Mouse (Mus musculus) retina, postnatal 1 day (tissue): Measurements from ENCODE around the gene Hgfac.

Experiments used
- DNase-seq: peaks from one replicate; pipeline ENCODE4 v3.0.0-alpha.2; 2012

Hgfac gene

DNA sequence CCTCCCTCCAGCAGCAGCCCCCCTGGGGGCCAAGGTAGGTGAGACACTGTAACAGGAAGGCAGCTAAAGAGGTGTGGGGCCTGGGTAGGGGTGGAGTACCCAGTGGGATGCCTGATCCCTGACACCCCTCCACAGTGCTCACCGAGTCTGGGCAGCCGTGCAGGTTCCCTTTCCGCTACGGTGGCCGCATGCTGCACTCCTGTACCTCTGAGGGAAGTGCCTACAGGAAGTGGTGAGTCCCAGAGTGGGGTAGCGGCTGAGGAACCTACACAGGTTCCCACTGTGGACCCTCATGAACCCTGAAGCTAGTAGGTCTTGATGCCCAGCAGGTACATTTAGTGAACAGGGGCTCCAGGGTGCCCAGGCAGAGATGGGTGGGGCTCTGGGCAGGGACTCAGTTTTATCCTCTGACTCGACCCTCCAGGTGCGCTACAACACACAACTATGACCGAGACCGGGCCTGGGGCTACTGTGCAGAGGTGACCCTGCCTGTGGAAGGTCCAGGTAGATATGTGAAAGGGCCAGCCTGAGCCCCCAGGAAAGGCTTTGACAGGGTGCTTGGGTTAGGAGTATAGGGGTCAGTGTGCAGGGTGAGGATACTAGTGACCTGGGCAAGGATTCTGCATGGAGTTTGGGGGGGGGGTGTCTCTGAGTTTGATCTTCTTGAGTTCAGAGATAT lies 1.3 kb downstream of the Hgfac start:
- no peak for DNase-seq

DNA sequence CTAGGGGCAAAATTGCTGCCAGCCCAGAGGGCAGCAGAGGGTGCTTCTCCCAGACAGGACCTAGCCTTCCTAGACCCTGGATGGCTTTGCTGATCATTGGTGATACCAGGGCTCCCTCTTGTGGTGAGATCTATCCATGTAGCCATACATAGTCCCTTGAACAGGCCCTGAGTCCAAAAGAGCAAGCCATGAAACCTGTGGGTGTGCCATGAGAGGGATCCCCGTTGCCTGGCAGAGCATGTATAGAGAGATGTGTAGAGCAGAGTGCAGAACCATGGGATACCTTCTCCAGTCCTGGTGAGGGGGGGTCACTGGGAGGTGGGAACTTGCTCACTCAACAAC lies 1.8 kb downstream of the Hgfac start:
- DNase-seq, result peak; percentile 89

DNA sequence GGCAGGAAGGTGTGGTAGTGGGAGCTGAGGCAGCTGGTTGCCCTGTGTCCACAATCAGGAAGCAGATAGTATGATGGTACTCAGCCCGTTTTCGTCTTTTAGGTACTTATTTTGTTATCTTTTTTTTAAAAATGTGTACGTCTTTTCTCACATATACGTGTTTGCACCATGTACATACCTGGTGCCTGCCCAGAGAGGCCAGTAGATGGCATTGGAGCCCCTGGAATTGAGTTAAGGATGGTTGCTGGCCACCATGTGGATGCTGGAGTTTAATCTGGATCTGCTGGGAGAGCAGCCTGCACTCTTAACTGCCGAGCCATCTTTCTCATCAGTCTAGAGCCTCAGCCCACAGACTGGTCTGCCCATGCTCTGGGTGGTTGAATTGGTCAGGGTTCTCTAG lies 9.2 kb downstream of the Hgfac start:
- DNase-seq, result no peak

DNA sequence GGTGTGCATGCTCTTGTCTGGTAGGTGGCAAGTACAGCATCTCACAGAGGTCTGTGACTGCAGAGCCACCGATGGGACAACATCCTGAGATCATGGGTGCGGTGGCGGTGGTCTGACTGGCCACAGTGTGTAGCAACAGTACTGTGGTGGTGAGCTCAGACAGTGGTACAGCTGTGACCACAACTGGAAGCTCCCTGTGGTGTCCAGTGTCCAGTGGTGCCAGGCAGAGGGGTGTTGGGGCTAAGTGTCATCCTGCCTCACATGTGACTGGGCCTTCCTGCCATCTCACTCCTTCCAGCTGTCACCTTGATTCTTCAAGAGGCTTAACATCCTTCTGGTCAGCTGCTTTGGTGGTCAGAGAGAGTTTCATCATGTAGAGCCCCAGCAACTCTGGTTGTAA lies 13.3 kb downstream of the Hgfac start:
- DNase-seq, result peak; percentile 12

DNA sequence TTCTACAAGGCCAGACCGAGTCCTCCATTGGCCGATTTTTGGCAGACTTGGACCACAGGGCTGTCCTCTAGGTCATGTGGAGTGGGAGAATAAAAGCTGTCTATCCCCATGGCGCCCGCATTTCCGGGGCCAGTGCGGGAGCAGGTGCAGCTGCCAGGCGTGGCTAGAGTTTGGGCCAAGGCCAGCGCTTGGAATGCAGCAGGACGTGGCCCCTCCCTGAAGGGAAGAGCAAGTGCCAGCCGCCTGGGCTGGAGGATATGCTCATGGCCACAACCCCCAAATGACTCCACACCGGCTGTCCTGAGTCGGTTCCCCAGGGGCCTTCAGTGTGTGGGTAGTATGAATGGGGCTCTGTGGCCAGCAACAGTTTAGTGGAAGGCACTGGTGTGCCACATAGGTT lies 13.8 kb downstream of the Hgfac start:
- DNase-seq, result peak; percentile 62

DNA sequence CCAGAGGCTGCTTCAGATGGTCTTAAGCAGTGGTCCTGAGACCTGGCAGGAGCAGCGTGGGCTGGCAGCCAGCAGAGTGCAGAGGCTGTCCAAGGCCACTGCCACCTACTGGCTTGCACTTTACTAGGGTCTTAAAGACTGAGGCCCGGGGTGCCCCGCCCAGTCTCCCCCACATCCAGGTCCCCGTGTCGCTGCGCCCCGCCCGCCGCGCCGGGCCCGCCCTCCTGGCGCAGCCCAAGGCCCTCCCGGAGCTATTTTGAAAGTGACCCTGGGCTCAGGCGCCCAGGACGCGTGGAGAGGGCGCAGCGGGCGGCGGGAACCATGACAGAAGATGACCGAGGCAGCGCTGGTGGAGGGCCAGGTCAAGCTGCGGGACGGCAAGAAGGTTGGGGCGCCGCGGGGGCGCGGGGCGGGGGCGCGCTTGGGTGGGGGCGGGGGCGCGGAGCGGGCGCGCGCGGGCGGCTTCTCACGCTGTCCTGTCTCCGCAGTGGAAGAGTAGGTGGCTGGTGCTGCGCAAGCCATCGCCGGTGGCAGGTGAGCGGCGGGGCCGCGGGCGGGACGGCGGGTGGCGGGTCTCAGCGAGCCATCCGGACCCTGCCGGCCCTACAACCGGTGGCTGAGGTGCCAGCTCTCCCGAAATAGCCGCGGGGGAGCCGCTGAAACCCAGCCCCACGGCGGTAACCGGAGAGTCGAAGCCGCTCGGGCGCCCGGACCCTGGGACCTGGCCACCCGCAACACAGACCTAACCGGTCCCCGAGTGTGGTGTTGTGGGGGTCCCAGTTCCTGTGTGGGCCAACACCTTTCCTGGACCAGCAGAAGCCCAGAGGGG lies 15.5 kb downstream of the Hgfac start, which contains the start of gene Dok7:
Gene Dok7 (plus strand): TSS at position 163 of the 829 bp plus-strand sequence.
- peak; percentile 81 for DNase-seq

DNA sequence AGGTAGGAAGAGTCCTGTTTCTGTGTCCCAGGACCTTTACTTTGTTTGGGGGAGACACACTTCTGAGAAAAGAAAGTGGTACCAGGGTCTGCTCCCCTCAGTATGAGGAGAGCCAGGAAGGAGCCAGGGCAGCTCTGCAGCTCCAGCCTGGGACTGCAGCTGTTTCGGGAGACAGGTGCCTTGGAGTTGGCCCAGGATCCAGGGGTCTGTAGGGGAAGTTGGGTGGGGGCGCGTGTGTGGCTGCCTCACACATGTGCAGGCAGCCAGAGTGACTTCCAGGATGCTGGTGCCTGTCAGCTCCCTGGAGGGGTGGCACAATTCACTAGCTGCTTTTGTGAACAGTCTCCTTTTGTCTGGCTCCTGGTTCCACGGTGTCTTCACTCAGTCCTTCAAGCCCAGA lies 16.3 kb downstream of the Hgfac start:
- DNase-seq, result peak; percentile 31

DNA sequence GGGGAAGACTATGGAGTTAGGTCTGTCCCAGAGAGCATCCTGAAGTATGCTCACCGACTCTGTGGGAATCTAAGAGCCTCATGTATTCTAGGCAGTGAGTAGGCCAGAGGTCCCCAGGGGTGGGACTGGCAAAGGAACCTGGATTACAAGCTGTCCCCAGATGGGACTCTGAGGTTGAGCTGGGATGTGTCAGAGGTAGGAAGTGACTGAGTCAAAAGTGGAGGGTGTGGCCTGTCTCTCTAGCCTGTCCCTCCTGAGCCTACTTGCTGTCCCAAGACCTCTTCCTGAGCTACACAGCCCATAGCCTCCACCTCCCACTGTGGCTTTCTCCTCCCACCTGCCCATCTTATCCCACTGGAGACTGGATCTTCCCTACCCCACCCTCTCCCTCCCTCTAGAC lies 16.9 kb downstream of the Hgfac start:
- DNase-seq, result no peak

DNA sequence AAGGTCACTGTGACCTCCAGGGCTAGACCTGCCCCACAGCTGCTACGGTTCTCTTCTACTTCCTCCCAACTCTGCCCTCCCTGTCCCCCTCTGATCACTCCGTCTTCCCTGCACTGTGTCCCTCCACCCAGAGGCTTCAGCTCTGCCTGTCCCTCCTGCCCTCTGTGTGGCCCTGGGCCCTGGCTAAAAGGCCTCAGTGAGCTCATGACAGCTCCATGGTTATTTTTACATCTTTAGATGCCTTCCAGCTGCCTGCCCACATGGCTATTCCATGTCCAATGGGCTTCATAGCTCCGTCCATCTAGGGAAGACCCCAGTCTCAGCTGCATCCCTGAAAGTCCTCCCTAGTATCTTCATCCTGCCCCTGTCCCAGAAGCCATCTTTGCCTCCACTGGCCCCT lies 18.8 kb downstream of the Hgfac start:
- no peak for DNase-seq

DNA sequence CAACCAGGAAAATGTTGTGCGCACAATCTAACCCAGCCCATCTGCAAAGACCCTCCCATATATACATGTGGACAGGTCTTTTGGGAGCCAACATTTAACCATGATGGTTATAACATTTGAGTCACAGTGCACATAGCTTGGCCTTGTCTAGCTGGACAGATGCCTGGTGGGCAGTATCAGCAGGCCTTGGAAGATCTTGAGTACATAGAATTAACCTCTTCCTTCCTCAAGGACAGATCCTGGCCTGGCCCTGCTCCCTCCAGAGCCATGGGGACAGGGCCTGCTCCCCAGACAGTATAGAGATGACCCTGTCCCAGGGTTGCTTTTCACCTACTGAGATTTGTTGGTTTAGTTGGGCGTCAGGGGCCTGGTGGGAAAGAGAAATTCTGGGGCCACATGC lies 28.5 kb downstream of the Hgfac start:
- DNase-seq, result no peak

DNA sequence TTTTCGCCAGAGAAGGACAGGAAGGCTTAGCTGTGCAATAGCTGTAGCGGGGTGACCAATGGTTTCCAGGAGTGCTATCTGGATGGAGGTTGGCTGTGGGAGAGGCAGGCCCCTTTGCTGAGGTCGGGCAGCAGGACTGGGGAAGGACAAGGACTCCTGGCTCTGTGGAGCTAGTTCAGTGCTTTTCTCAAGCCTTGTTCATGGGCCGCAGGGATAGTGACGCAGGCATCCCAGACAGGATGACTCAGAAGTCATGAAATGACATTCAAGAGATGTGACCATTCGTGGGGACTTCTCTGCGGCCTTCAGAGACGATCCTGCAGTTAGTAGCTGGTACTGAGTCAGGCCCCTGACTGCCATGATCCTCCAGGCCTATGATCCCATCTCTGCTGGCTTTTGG lies 29.0 kb downstream of the Hgfac start:
- no peak for DNase-seq

DNA sequence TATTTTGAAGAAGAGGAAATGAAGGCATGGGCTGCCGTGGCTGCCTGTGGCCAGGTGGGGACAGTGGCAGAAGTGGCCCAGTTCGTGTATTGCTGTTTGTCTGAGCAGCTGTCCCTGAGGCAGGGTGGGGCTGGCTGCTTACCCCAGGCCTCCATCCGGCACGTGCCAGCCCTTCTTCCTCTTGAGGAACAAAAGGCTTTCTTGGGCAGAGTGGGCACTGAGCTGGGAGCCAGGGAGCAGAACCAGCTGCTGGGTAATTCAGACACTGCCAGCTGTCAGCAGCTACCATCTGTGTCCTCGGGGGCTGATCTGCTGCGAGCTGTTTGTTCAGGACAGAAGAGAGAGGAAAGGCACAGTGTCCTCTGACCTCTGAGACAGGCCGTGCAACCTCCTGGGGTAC lies 29.6 kb downstream of the Hgfac start:
- peak; percentile 85 for DNase-seq

DNA sequence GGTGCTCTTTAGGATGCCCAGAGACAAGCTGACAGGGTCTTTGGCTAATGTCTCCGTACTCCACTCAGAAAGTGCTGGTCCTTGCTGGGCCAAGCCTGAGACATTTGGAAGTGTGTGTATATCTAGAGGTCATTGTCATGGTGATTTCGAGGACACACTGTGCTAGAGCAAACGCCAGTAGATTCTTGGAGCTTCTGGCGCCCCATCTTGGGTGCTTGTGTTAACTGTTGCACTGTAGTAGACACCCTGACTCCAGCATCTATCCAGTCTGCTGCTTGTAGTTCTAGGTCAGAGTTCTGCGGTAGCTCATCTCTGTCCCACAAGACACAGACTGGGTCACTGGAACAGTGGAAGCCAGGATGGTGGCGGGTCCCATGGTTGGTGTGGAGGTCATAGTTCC lies 30.5 kb downstream of the Hgfac start:
- DNase-seq, result no peak

DNA sequence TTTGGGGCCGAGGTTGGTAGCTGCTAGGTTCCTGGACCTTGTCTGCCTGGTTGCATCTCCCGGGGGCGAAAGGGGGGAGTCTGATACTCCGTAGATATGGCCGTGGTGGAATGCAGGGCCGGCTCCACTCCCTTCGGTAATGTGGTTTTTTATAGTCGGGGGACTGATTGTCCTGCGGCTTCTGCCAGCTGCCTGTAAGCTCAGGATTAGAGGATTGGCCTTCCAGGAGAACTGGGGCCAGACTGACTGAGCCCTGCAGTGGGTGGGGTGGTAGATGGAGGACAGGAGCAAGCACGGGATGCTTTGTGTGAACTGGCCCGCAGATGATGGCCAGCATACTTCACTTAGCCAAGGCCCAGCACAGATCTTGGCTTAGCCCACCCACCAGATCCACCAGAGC lies 31.9 kb downstream of the Hgfac start:
- DNase-seq, result peak; percentile 46

DNA sequence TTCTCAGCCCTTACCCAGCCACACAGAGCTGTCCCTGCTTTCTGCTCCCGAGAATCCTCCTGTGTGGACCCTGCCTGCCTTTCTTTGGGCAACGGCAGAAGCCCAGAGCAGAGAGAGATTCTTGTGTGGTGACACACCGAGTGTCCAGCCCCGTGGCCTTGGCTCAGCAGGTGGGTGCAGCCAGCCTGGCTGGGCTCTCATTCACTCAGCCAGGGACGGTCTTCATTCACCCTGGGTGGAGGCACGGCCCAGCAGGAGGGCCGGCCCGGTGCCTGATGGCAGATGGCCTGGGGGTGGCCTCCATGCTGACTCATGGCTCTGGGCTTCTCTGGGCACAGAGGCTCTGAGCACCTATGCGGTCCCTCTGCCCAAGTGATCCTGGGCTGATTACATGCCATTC lies 32.7 kb downstream of the Hgfac start:
- no peak for DNase-seq

DNA sequence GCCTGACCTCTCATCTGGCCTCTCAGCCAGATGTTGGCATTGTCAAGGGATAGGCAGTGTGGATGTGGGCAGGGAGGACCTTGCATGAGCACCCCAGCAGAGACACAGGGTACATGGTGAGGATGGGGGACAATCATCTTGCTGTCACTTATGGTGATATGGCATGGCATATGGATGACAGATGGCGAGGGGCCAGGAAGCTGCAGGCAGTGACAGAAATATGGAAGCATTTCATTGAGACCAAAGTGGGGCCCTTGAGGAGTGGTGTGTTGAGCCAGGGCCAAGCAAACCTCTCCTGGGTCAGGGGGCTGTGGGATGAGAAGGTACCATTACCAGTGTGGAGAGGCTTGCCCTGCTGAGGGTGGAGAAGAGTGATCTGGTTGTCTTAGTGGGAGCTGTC lies 35.1 kb downstream of the Hgfac start:
- DNase-seq, result no peak

DNA sequence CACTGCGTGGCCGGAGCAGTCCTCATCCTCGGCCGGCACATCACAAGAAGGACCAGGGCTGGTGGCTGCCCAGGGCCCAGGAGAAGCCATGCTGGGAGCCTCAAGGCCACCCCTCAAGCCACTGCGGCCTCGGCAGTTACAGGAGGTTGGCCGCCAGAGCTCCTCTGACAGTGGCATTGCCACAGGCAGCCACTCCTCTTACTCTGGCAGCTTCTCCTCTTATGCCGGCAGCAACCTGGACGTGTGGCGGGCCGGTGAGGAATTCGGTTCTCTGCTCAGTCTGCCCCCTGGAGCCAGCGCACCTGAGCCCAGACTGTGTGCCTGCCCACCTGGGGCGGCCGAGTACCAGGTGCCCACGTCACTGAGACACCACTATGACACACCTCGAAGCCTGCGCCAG lies 37.8 kb downstream of the Hgfac start:
- peak; percentile 15 for DNase-seq

DNA sequence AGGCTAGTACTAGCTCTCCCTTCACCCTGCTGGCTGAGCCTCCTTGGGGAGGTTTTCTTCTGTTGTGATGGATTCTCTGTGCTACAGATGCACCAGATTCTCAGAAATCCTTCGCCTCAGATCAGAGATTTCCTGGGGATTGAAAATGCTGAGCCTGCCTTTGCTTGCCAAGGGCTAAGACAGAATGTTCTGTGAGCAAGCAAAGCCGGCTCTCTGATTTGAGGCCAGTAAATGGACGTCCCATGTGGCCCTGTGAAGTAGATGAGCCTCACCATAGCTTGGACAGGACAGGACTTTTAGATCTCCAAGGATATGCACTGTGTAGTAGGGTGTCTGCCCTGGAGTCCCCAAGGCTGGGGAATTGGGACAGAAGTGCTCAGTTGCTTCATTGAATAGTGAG lies 43.6 kb downstream of the Hgfac start:
- DNase-seq, result no peak

DNA sequence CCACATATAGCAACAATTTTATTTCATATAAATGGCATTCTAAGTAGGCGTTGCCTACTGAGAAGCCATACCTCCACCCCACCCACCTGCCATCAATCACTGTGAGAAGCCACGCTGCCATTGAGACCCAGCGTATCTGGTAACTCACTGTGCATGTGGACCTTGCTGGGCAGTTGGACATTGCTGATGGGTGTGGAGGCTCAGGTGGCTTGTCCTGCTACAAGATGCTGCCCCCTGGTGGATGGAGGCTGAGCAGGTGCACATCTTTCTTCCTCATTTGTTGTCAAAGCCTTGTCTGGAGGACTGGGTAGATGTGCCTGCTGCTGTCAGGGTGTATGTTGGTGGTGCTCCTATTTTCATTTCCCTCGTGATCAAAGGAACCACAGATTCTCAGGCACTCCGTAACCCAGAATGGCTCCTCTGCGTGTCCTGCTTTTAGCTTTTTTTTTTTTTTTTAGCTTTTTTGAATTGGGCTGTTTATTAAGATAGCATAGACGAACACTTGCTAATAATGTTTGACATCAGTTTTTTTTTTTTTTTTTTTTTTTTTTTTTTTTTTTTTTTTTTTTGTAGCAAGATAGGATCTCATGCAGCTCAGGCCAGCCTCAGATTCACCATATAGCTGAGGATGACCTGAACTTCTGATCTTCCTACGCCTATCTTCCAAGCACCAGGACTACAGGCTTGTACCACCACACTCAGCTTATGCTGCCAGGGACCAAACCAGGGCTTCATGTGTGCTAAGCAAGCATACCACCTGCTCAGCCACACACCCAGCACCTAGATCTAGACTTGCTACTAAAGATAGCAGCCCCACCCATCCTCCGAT lies 47.7 kb downstream of the Hgfac start:
- peak; percentile 79 for DNase-seq

DNA sequence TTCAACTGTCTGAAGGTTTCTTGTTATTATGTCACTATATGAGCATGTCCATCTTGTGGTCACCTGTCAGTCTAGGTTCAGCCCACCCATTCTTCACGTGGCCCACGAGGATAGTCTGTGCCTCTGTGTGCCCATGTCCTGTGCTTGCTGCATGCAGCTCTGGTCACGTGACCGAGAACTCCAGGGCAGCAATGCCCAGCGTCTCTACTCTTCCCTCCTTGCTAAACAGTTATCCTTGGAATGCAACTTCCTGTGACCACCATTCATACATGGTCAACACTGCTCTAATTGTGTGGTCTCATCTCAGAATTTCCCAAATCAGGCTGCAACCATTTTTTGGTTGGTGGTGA lies 48.3 kb downstream of the Hgfac start:
- no peak for DNase-seq

DNA sequence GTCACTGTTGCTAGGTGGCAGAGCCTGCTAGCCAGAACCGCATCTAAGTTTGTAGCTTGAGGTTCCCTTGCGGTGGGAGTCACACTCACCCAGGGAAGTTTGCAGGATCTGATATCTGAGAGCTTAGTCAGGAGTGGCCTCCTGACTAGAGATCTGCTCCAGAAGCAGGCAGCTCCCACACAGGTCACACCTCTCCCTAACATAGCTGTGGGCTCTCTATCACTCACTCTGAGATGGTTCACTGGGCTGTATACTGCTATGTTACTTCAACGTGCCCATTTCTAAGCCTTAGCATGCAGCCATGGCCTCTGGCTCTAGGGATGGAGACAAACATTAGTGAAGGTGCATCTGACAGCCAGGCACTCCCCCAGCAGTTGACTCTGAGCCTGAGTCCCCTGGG lies 50.3 kb downstream of the Hgfac start:
- DNase-seq, result no peak
